Mouse (Mus musculus): ENCODE data around the gene Tenm4. TPM values are rescaled to one million over a fixed set of nuclear protein-coding genes. Genes with fewer than 3 reads are reported as not detected.

Gene Tenm4
- polyA plus RNA-seq, 1 experiment = 9.8 TPM

GRCm38 (mm10) chr7:96259630-96260029 is 88.6 kb downstream of the Tenm4 start:
- Histone ChIP-seq H3K4me3 (ENCODE audit: insufficient read depth, low read depth, low read length) (no peak overlapping the region), H3K27ac (replicated peaks; ENCODE audit: low read depth, low read length) (no peak overlapping the region), H3K4me1 (ENCODE audit: control insufficient read depth, insufficient read depth, insufficient read length, low read length) (no peaks in the 10 kb centered on the region)

DNA sequence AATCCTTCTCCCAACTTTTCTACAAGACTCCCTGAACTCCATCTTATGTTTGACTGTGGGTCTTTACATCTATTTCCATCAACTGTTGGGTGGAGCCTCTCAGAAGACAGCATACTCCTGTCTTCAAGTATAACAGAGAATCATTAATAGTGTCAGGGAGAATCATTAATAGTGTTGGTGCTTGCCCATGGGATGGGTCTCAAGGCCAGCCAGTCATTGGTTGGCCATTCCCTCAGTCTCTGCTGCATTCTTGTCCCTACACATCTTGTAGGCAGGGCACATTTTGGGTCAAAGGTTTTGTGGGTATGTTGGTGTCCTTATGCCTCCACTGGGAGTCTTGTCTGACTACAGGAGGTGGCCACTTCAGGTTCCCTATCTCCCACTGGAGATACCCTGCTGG is 91.1 kb downstream of the Tenm4 start:
- Histone ChIP-seq H3K27ac (replicated peaks; ENCODE audit: low read depth, low read length) (no peak overlapping the region), H3K4me3 (ENCODE audit: insufficient read depth, low read depth, low read length) (no peak overlapping the region), H3K4me1 (ENCODE audit: control insufficient read depth, insufficient read depth, insufficient read length, low read length) (no peaks in the 10 kb centered on the region)

- no peak overlapping the region for H3K4me3 ChIP-seq (ENCODE audit: insufficient read depth, low read depth, low read length)
- H3K27ac ChIP-seq (replicated peaks; ENCODE audit: low read depth, low read length) = no peak overlapping the region
- H3K4me1 ChIP-seq (ENCODE audit: control insufficient read depth, insufficient read depth, insufficient read length, low read length) = no peaks in the 10 kb centered on the region
These were observed 94.9 kb downstream of the Tenm4 start for GRCm38 (mm10) chr7:96265941-96266340.

GRCm38 (mm10) chr7:96267266-96267665 is 96.2 kb downstream of the Tenm4 start:
- Histone ChIP-seq H3K4me3 (ENCODE audit: insufficient read depth, low read depth, low read length) (no peak overlapping the region), H3K4me1 (ENCODE audit: control insufficient read depth, insufficient read depth, insufficient read length, low read length) (0 out of 2 replicates have a peak, but pooled peaks cover 3% of the 10 kb centered on the region), H3K27ac (replicated peaks; ENCODE audit: low read depth, low read length) (no peak overlapping the region)

- Histone ChIP-seq H3K27ac (replicated peaks; ENCODE audit: low read depth, low read length) (no peak overlapping the region), H3K4me1 (ENCODE audit: control insufficient read depth, insufficient read depth, insufficient read length, low read length) (0 out of 2 replicates have a peak, but pooled peaks cover 4% of the 10 kb centered on the region), H3K4me3 (ENCODE audit: insufficient read depth, low read depth, low read length) (no peak overlapping the region)
These were observed 99.6 kb downstream of the Tenm4 start for GRCm38 (mm10) chr7:96270684-96271083.

GRCm38 (mm10) chr7:96272068-96272467 is 101.0 kb downstream of the Tenm4 start:
- Histone ChIP-seq H3K27ac (replicated peaks; ENCODE audit: low read depth, low read length) (no peak overlapping the region), H3K4me1 (ENCODE audit: control insufficient read depth, insufficient read depth, insufficient read length, low read length) (0 out of 2 replicates have a peak, but pooled peaks cover 4% of the 10 kb centered on the region), H3K4me3 (ENCODE audit: insufficient read depth, low read depth, low read length) (no peak overlapping the region)

GRCm38 (mm10) chr7:96274486-96274885 is 103.4 kb downstream of the Tenm4 start:
- no peak overlapping the region for H3K27ac ChIP-seq (replicated peaks; ENCODE audit: low read depth, low read length)
- H3K4me1 ChIP-seq (ENCODE audit: control insufficient read depth, insufficient read depth, insufficient read length, low read length) = 0 out of 2 replicates have a peak, but pooled peaks cover 4% of the 10 kb centered on the region

DNA sequence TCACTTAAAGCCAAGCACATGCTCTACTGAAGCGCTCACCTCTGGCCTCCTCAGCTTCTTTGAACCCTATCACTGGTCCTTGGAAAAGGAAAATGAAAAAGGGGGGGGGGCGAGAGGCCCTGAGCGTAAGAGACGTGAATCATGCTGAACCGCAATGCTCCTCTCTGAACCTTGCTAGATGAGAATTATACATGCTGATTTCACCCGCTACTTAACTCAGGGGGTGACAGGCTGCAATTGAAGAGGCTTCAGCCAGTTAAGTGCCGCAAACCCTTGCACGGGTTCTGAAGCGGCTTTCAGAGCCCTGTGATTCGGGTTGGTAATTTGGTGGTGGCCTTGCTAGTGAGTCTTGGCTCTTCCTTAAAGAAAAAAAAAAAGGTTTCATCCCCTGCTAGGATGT is 106.5 kb downstream of the Tenm4 start:
- no peak overlapping the region for H3K4me3 ChIP-seq (ENCODE audit: insufficient read depth, low read depth, low read length)

More at GRCm38 (mm10) chr7:96274486-96274885, 103.4 kb downstream of the Tenm4 start:
- H3K4me3 ChIP-seq (ENCODE audit: insufficient read depth, low read depth, low read length) = no peak overlapping the region

GRCm38 (mm10) chr7:96278378-96278777 is 107.3 kb downstream of the Tenm4 start:
- H3K27ac ChIP-seq (replicated peaks; ENCODE audit: low read depth, low read length) = no peak overlapping the region
- H3K4me3 ChIP-seq (ENCODE audit: insufficient read depth, low read depth, low read length) = no peak overlapping the region
- H3K4me1 ChIP-seq (ENCODE audit: control insufficient read depth, insufficient read depth, insufficient read length, low read length) = peaks cover 2% of the 10 kb centered on the region; the same call in 1 of the 2 replicates

More for the DNA sequence above, 106.5 kb downstream of the Tenm4 start:
- peaks cover 2% of the 10 kb centered on the region; the same call in 1 of the 2 replicates for H3K4me1 ChIP-seq (ENCODE audit: control insufficient read depth, insufficient read depth, insufficient read length, low read length)
- H3K27ac ChIP-seq (replicated peaks; ENCODE audit: low read depth, low read length) = no peak overlapping the region

DNA sequence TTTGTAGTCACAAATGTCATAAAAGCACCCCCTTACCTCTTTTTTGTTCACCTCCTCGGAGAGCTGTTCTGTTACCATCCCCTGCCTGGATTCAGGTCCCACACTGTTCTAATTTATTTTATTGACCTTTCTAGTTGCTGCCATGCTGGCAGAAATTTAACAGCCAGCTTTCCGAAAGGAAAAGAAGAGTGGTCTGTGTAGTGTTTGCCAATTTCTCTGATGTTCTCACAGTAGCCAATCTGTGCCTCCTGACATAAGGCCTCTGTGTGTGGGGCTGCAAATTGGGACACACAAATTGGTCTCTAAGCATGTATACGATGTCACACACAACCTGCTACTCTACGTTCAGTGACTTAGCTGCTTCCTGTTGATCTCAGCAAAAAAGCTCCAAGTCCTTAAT is 109.7 kb downstream of the Tenm4 start:
- H3K27ac ChIP-seq (replicated peaks; ENCODE audit: low read depth, low read length) = no peak overlapping the region
- H3K4me1 ChIP-seq (ENCODE audit: control insufficient read depth, insufficient read depth, insufficient read length, low read length) = peaks cover 2% of the 10 kb centered on the region; the same call in 1 of the 2 replicates
- no peak overlapping the region for H3K4me3 ChIP-seq (ENCODE audit: insufficient read depth, low read depth, low read length)

DNA sequence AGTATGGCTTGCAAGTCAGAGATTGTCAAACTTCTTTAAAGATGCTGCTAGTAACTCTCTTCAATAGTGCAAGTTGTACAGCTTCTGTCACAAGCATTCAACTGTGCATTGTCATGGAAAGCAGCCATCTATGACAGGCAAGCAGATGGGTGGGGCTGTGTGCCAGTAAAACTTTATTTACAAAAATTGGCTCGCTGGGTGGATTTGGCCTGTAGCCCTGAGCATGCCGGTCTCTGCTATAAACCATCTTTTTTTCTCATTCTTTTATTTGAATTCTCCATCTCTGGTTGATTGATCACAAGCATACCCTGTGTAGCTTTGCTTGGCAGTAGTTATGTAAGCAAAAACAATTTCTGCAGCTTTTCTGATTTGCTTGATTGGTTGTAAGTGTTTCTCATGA is 119.5 kb downstream of the Tenm4 start:
- Histone ChIP-seq H3K4me3 (ENCODE audit: insufficient read depth, low read depth, low read length) (no peak overlapping the region), H3K4me1 (ENCODE audit: control insufficient read depth, insufficient read depth, insufficient read length, low read length) (no peaks in the 10 kb centered on the region; the same call in 1 of the 2 replicates), H3K27ac (replicated peaks; ENCODE audit: low read depth, low read length) (no peak overlapping the region)

- no peak overlapping the region for H3K27ac ChIP-seq (replicated peaks; ENCODE audit: low read depth, low read length)
These were observed 124.9 kb downstream of the Tenm4 start for GRCm38 (mm10) chr7:96295959-96296358.

GRCm38 (mm10) chr7:96300826-96301397 is 129.9 kb downstream of the Tenm4 start:
- H3K27ac ChIP-seq (replicated peaks; ENCODE audit: low read depth, low read length) = no peak overlapping the region
- H3K4me3 ChIP-seq (ENCODE audit: insufficient read depth, low read depth, low read length) = no peak overlapping the region
- H3K4me1 ChIP-seq (ENCODE audit: control insufficient read depth, insufficient read depth, insufficient read length, low read length) = no peaks in the 10 kb centered on the region

More at GRCm38 (mm10) chr7:96295959-96296358, 124.9 kb downstream of the Tenm4 start:
- no peaks in the 10 kb centered on the region; the same call in 1 of the 2 replicates for H3K4me1 ChIP-seq (ENCODE audit: control insufficient read depth, insufficient read depth, insufficient read length, low read length)
- H3K4me3 ChIP-seq (ENCODE audit: insufficient read depth, low read depth, low read length) = no peak overlapping the region

DNA sequence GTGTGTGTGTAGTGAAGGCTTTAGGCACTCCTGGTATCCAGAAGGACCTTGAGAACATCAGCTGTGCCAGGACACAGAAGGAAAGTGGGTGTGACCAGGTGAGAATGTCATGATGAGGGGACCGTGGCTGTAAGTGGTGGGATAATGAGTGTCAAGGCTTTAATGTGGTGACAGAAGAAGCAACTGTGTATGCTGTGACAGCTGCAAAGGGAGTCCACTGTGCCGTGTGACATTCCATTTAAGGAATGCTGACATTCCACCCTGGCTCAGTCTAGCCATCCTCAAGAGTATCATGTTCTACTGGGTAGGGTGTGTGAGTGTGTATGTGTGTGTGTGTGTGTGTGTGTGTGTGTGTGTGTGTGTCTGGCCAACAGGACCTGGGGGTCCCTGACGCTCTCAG is 130.8 kb downstream of the Tenm4 start:
- H3K4me3 ChIP-seq (ENCODE audit: insufficient read depth, low read depth, low read length) = no peak overlapping the region

GRCm38 (mm10) chr7:96303963-96304362 is 132.9 kb downstream of the Tenm4 start:
- H3K4me1 ChIP-seq (ENCODE audit: control insufficient read depth, insufficient read depth, insufficient read length, low read length) = no peaks in the 10 kb centered on the region
- H3K27ac ChIP-seq (replicated peaks; ENCODE audit: low read depth, low read length) = no peak overlapping the region
- no peak overlapping the region for H3K4me3 ChIP-seq (ENCODE audit: insufficient read depth, low read depth, low read length)

More for the DNA sequence above, 130.8 kb downstream of the Tenm4 start:
- Histone ChIP-seq H3K27ac (replicated peaks; ENCODE audit: low read depth, low read length) (no peak overlapping the region), H3K4me1 (ENCODE audit: control insufficient read depth, insufficient read depth, insufficient read length, low read length) (no peaks in the 10 kb centered on the region)

- Histone ChIP-seq H3K4me1 (ENCODE audit: control insufficient read depth, insufficient read depth, insufficient read length, low read length) (peaks cover 1% of the 10 kb centered on the region; the same call in 1 of the 2 replicates), H3K27ac (replicated peaks; ENCODE audit: low read depth, low read length) (no peak overlapping the region), H3K4me3 (ENCODE audit: insufficient read depth, low read depth, low read length) (no peak overlapping the region)
These were observed 134.4 kb downstream of the Tenm4 start for GRCm38 (mm10) chr7:96305382-96305935.

Data from brown adipose tissue, adult 24 weeks (tissue).